Mouse (Mus musculus) C2C12 (cell line): ENCODE data around the gene Enpp1.

Experiments
- CEBPB ChIP-seq: IDR thresholded peaks from one replicate; pipeline ENCODE4 v1.6.1; 2011; ENCODE audit warnings: low read depth, mild to moderate bottlenecking, control low read depth, moderate library complexity
- CTCF ChIP-seq: IDR thresholded peaks from one replicate; pipeline ENCODE4 v1.5.1; 2011; ENCODE audit not compliant: control insufficient read depth, insufficient read depth, insufficient read length
- FOSL1 ChIP-seq: IDR thresholded peaks from one replicate; pipeline ENCODE4 v1.8.0; 2011; ENCODE audit warnings: mild to moderate bottlenecking, low read length; ENCODE audit not compliant: poor library complexity, insufficient read depth, severe bottlenecking
- MAX ChIP-seq: IDR thresholded peaks from one replicate; pipeline ENCODE4 v1.6.1; 2011; ENCODE audit warnings: mild to moderate bottlenecking, control low read depth
- MYOD1 ChIP-seq: IDR thresholded peaks from one replicate; pipeline ENCODE4 v1.6.1; 2011; ENCODE audit warnings: low read depth; ENCODE audit not compliant: control insufficient read depth, insufficient read length
- MYOG ChIP-seq: IDR thresholded peaks from one replicate; pipeline ENCODE4 v1.6.1; 2011; ENCODE audit not compliant: control insufficient read depth, insufficient read length; ENCODE audit errors: extremely low read depth
- USF1 ChIP-seq: IDR thresholded peaks from one replicate; pipeline ENCODE4 v1.6.1; 2011; ENCODE audit warnings: low read depth, mild to moderate bottlenecking, control low read depth, moderate library complexity

- TF ChIP-seq USF1 (no peak), CTCF (no peak), MYOG (no peak), MAX (no peak), CEBPB (no peak), MYOD1 (no peak), FOSL1 (no peak)
Measured at GRCm38 (mm10) chr10:24627262-24627661, 84.7 kb downstream of the Enpp1 start.
